Mouse (Mus musculus): ENCODE measurements around the gene Olfr452.

DNA sequence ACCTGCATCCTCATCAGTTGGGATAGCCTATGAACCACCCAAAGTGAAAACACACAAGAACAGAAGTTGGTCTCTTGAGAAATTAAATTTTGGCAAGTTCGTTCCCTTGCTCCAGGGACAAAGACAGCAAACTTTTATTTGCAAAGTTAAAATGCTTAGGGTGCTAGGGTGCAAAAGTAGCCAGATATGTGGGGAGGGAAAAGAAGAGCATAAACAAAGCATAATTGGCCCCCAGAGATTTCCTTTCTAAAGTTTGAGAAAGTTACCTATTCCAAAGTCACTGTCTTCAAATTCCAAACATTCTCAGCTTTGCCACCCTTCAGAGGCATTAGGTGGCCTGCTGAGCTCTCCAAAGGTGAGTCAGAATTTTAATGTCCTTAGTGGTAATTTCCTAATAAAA lies 26.7 kb downstream of the Olfr452 start, which contains the start of gene Olfr450:
- TF ChIP-seq POLR2A (IDR thresholded peaks at IDR 0.05; ENCODE audit: low read depth, low read length): no peak
- TF ChIP-seq CTCF (conservative IDR thresholded peaks at IDR 0.05; ENCODE audit: insufficient read depth, insufficient read length, low read depth, low read length): no peak

Measured in kidney, adult 2 months (tissue).